Mouse (Mus musculus): Measurements from ENCODE around the gene Lhx5. TPM values are rescaled to one million over a fixed set of nuclear protein-coding genes. Genes with fewer than 3 reads are reported as not detected.

The Lhx5 gene
- polyA plus RNA-seq, 1 experiment from 2014 or later = not detected

- WGBS (ENCODE audit: insufficient replicate concordance) = 52% methylated on average over 4 of the region's 4 CpGs
- Histone ChIP-seq H3K4me3 (ENCODE audit: low read depth, low read length) (no peak overlapping the region), H3K9ac (ENCODE audit: low read depth, low read length) (no peak overlapping the region), H3K27ac (ENCODE audit: low read length) (no peak overlapping the region), H3K9me3 (replicated peaks; ENCODE audit: control insufficient read depth, low read length) (no peaks in the 10 kb centered on the region), H3K27me3 (ENCODE audit: control insufficient read depth, insufficient read depth, low read depth, low read length) (peaks cover 9% of the 10 kb centered on the region), H3K4me1 (ENCODE audit: control insufficient read depth, low read depth, low read length) (no peaks in the 10 kb centered on the region), H3K4me2 (ENCODE audit: low read depth, low read length) (no peak overlapping the region), H3K36me3 (ENCODE audit: control insufficient read depth, insufficient read depth) (no peaks in the 10 kb centered on the region)
- ATAC-seq (ENCODE audit: low read depth) = no peak
These were observed 48.0 kb downstream of the Lhx5 start for GRCm38 (mm10) chr5:120479538-120479937.

GRCm38 (mm10) chr5:120481205-120481604 is 49.7 kb downstream of the Lhx5 start:
- Histone ChIP-seq H3K27me3 (ENCODE audit: control insufficient read depth, insufficient read depth, low read depth, low read length) (peaks cover 9% of the 10 kb centered on the region), H3K9ac (ENCODE audit: low read depth, low read length) (no peak overlapping the region), H3K4me1 (ENCODE audit: control insufficient read depth, low read depth, low read length) (no peaks in the 10 kb centered on the region), H3K27ac (ENCODE audit: low read length) (no peak overlapping the region), H3K36me3 (ENCODE audit: control insufficient read depth, insufficient read depth) (no peaks in the 10 kb centered on the region; the same call in 1 of the 2 replicates), H3K4me2 (ENCODE audit: low read depth, low read length) (no peak overlapping the region), H3K4me3 (ENCODE audit: low read depth, low read length) (no peak overlapping the region), H3K9me3 (replicated peaks; ENCODE audit: control insufficient read depth, low read length) (no peaks in the 10 kb centered on the region)
- ATAC-seq (ENCODE audit: low read depth) = no peak
- WGBS (ENCODE audit: insufficient replicate concordance) = 68% methylated on average over 9 of the region's 9 CpGs

GRCm38 (mm10) chr5:120483399-120483798 is 51.9 kb downstream of the Lhx5 start:
- Histone ChIP-seq H3K27ac (ENCODE audit: low read length) (no peak overlapping the region), H3K9me3 (replicated peaks; ENCODE audit: control insufficient read depth, low read length) (no peaks in the 10 kb centered on the region), H3K27me3 (ENCODE audit: control insufficient read depth, insufficient read depth, low read depth, low read length) (no peaks in the 10 kb centered on the region; the same call in 1 of the 2 replicates), H3K36me3 (ENCODE audit: control insufficient read depth, insufficient read depth) (no peaks in the 10 kb centered on the region; the same call in 1 of the 2 replicates), H3K9ac (ENCODE audit: low read depth, low read length) (no peak overlapping the region), H3K4me1 (ENCODE audit: control insufficient read depth, low read depth, low read length) (no peaks in the 10 kb centered on the region), H3K4me2 (ENCODE audit: low read depth, low read length) (no peak overlapping the region), H3K4me3 (ENCODE audit: low read depth, low read length) (no peak overlapping the region)
- WGBS (ENCODE audit: insufficient replicate concordance) = 87% methylated on average over 19 of the region's 19 CpGs
- no peak for ATAC-seq (ENCODE audit: low read depth)

GRCm38 (mm10) chr5:120487844-120488243 is 56.3 kb downstream of the Lhx5 start:
- WGBS (ENCODE audit: insufficient replicate concordance) = 75% methylated on average over 8 of the region's 8 CpGs

GRCm38 (mm10) chr5:120490679-120491192 is 59.2 kb downstream of the Lhx5 start:
- no peaks in the 10 kb centered on the region for H3K4me1 ChIP-seq (ENCODE audit: control insufficient read depth, low read depth, low read length)
- no peak for ATAC-seq (ENCODE audit: low read depth)
- H3K36me3 ChIP-seq (ENCODE audit: control insufficient read depth, insufficient read depth) = no peaks in the 10 kb centered on the region; the same call in 1 of the 2 replicates

More at GRCm38 (mm10) chr5:120487844-120488243, 56.3 kb downstream of the Lhx5 start:
- Histone ChIP-seq H3K4me1 (ENCODE audit: control insufficient read depth, low read depth, low read length) (no peaks in the 10 kb centered on the region), H3K27ac (ENCODE audit: low read length) (no peak overlapping the region), H3K9ac (ENCODE audit: low read depth, low read length) (no peak overlapping the region), H3K36me3 (ENCODE audit: control insufficient read depth, insufficient read depth) (no peaks in the 10 kb centered on the region; the same call in none of the 2 replicates), H3K4me3 (ENCODE audit: low read depth, low read length) (no peak overlapping the region), H3K27me3 (ENCODE audit: control insufficient read depth, insufficient read depth, low read depth, low read length) (no peaks in the 10 kb centered on the region), H3K9me3 (replicated peaks; ENCODE audit: control insufficient read depth, low read length) (no peaks in the 10 kb centered on the region), H3K4me2 (ENCODE audit: low read depth, low read length) (no peak overlapping the region)
- no peak for ATAC-seq (ENCODE audit: low read depth)

More at GRCm38 (mm10) chr5:120490679-120491192, 59.2 kb downstream of the Lhx5 start:
- Histone ChIP-seq H3K27ac (ENCODE audit: low read length) (no peak overlapping the region), H3K9ac (ENCODE audit: low read depth, low read length) (no peak overlapping the region), H3K4me3 (ENCODE audit: low read depth, low read length) (no peak overlapping the region), H3K9me3 (replicated peaks; ENCODE audit: control insufficient read depth, low read length) (no peaks in the 10 kb centered on the region), H3K27me3 (ENCODE audit: control insufficient read depth, insufficient read depth, low read depth, low read length) (no peaks in the 10 kb centered on the region), H3K4me2 (ENCODE audit: low read depth, low read length) (no peak overlapping the region)
- WGBS (ENCODE audit: insufficient replicate concordance) = 75% methylated on average over 8 of the region's 8 CpGs

Other genes starting within 250 kb of the Lhx5 start
- 6.5 and 8.2 TPM in 2 replicates for gene Sdsl, start 41.1 kb downstream of the Lhx5 start, polyA plus RNA-seq (2015; fragmentation: Nextera tagmentation; extraction: Ambion mirVana)
- 3.2 and 4.3 TPM in 2 replicates for gene Sds, start 44.8 kb downstream of the Lhx5 start, polyA plus RNA-seq (2015; fragmentation: Nextera tagmentation; extraction: Ambion mirVana)
- gene Plbd2, start 71.9 kb downstream of the Lhx5 start, polyA plus RNA-seq (2015; fragmentation: Nextera tagmentation; extraction: Ambion mirVana) = 16.7 and 19.0 TPM in 2 replicates
- gene Slc8b1, start 79.5 kb downstream of the Lhx5 start, polyA plus RNA-seq (2015; fragmentation: Nextera tagmentation; extraction: Ambion mirVana) = 9.2 TPM in 2 replicates
- 21.5 and 24.2 TPM in 2 replicates for gene Tpcn1, start 157.0 kb downstream of the Lhx5 start, polyA plus RNA-seq (2015; fragmentation: Nextera tagmentation; extraction: Ambion mirVana)
- 1.2 TPM in 2 replicates for gene Iqcd, start 157.3 kb downstream of the Lhx5 start, polyA plus RNA-seq (2015; fragmentation: Nextera tagmentation; extraction: Ambion mirVana)
- gene Rita1, start 180.9 kb downstream of the Lhx5 start, polyA plus RNA-seq (2015; fragmentation: Nextera tagmentation; extraction: Ambion mirVana) = 3.6 and 3.7 TPM in 2 replicates
- gene Ddx54, start 181.0 kb downstream of the Lhx5 start, polyA plus RNA-seq (2015; fragmentation: Nextera tagmentation; extraction: Ambion mirVana) = 14.7 and 16.1 TPM in 2 replicates
- not detected in 2 replicates for gene Cfap73, start 202.5 kb downstream of the Lhx5 start, polyA plus RNA-seq (2015; fragmentation: Nextera tagmentation; extraction: Ambion mirVana)
- 0.11 and 0.15 TPM in 2 replicates for gene Rasal1, start 217.1 kb downstream of the Lhx5 start, polyA plus RNA-seq (2015; fragmentation: Nextera tagmentation; extraction: Ambion mirVana)

Measured in liver, embryonic 16.5 days (tissue).